Mouse (Mus musculus) gastrocnemius, postnatal 25 days (tissue): Measurements from ENCODE around the gene Mfsd2b. TPM values are rescaled to one million over a fixed set of nuclear protein-coding genes. Genes with fewer than 3 reads are reported as not detected.

Source experiments
- total RNA-seq, 2 experiments: library from RNA; stranded (reverse); gene quantifications; 1 replicate in 1 of 2; 2 replicates in 1 of 2; pipeline ENCODE4 v1.2.3; 2021

Mfsd2b gene
- total RNA-seq, 2 experiments from 2014 or later, result 0.32 to 0.41 TPM

Other genes starting within 250 kb of the Mfsd2b start
- gene Fam228a, start 135.9 kb downstream of the Mfsd2b start, total RNA-seq, result under 1 TPM; 0.11 to 0.18 TPM
- gene Pfn4, start 105.3 kb downstream of the Mfsd2b start, total RNA-seq, result 1 to 10 TPM; 1.4 TPM
- 1 to 10 TPM; 4.7 to 5.0 TPM for gene Fam228b, start 105.1 kb downstream of the Mfsd2b start, total RNA-seq
- gene Sf3b6, start 56.8 kb downstream of the Mfsd2b start, total RNA-seq, result 10 to 100 TPM; 31.8 to 35.6 TPM
- gene Fkbp1b, start 32.8 kb downstream of the Mfsd2b start, total RNA-seq, result 1 to 10 TPM in 1 of 2 experiments, under 1 TPM in 1; 0.56 to 1.0 TPM
- gene Wdcp, start 31.1 kb downstream of the Mfsd2b start, total RNA-seq, result 1 to 10 TPM; 4.6 TPM
- 10 to 100 TPM; 83.8 to 96.3 TPM for gene Ubxn2a, start 33.3 kb upstream of the Mfsd2b start, total RNA-seq
- 10 to 100 TPM; 16.0 to 16.6 TPM for gene Atad2b, start 43.0 kb upstream of the Mfsd2b start, total RNA-seq